In the genomic region with DNA sequence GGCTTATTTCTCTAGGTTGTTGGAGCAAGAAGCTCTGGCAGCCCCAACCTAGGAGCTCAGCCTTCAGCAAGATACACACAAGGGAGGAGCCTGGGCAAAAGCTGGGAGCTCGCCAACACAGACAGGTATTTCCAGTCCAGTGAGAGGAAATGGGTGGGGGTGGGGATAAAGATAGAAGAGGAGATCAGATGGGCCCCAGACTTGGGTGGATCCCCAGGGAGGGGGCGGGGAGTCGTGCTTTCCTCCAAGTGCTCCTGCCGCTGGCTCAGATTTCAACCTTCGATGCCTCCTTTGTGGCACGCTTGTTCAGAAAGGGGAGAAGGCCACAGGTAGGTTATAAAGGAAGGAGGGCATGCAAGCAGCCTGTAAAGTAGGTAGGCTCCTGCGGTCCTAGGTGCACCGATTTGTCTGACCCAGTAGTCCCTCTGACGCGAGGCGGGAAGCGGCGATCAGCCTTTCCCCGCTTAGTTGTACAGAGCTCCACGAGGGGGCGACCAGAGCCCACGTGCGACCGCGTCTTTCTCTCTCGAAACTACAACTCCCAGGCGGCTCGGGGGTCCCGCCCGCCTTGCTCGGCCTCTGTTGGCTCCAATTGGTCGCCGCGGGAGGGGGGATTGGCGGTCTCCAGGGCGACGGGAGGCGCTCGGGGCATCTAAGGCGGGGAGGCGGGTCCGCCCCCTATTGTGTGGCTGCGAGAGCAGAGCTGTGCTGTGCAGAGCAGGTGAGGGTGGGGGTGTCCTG, we compare ENCODE assay signal across 8 mouse cellular contexts. TPM values are rescaled to one million over a fixed set of nuclear protein-coding genes. Genes with fewer than 3 reads are reported as not detected.
DNase-seq lines count a peak whose midpoint lies in the region; ATAC-seq and TF ChIP-seq lines count a peak whose summit lies in the region.

A gene (plus strand): TSS at position 249 of the 741 bp plus-strand sequence.

- peak within 1 kb of the TSS; percentile 89 for H3K4me2 ChIP-seq in forebrain, embryonic 16.5 days (ENCODE audit: low read length)
- peak within 1 kb of the TSS; percentile 64 for H3K4me2 ChIP-seq in liver, postnatal 0 days (ENCODE audit: low read depth, low read length)
- H3K4me2 ChIP-seq in neural tube, embryonic 14.5 days (ENCODE audit: low read depth, low read length): peak within 1 kb of the TSS; percentile 84

- WGBS in forebrain, embryonic 16.5 days: 0% methylated on average over 36 of the region's 38 CpGs
- under 1% methylated on average over 38 of the region's 38 CpGs for WGBS in liver, postnatal 0 days (ENCODE audit: insufficient replicate concordance)
- under 1% methylated on average over 38 of the region's 38 CpGs for WGBS in neural tube, embryonic 14.5 days

- H3K4me1 ChIP-seq in E14TG2a.4 (replicated peaks; ENCODE audit: low read depth, low read length): peaks cover 49% of the 10 kb centered on the region
- peaks cover 49% of the 10 kb centered on the region for H3K4me1 ChIP-seq in forebrain, embryonic 16.5 days (replicated peaks; ENCODE audit: control insufficient read depth, insufficient read depth, low read length)
- H3K4me1 ChIP-seq in liver, postnatal 0 days (ENCODE audit: insufficient read depth): peaks cover 16% of the 10 kb centered on the region
- H3K4me1 ChIP-seq in neural tube, embryonic 14.5 days (ENCODE audit: control insufficient read depth, insufficient read depth, low read length): peaks cover 33% of the 10 kb centered on the region
- peaks cover 6% of the 10 kb centered on the region for H3K4me1 ChIP-seq in testis, adult 2 months (ENCODE audit: control insufficient read depth, insufficient read depth, low read length)

- peak within 1 kb of the TSS; percentile 83 for H3K4me3 ChIP-seq in E14TG2a.4 (replicated peaks; ENCODE audit: low read length)
- peak within 1 kb of the TSS; percentile 52 for H3K4me3 ChIP-seq in forebrain, embryonic 16.5 days (replicated peaks; ENCODE audit: low read length)
- peak within 1 kb of the TSS; percentile 40 for H3K4me3 ChIP-seq in liver, postnatal 0 days (ENCODE audit: low read depth, low read length)
- peak within 1 kb of the TSS; percentile 59 for H3K4me3 ChIP-seq in neural tube, embryonic 14.5 days (ENCODE audit: low read depth, low read length)
- peak within 1 kb of the TSS; percentile 76 for H3K4me3 ChIP-seq in testis, adult 2 months (ENCODE audit: control insufficient read depth, low read depth, low read length)

- ATAC-seq in forebrain, embryonic 16.5 days: peak; percentile 96
- peak; percentile 84 for ATAC-seq in liver, postnatal 0 days
- ATAC-seq in neural tube, embryonic 14.5 days (ENCODE audit: low read depth): peak; percentile 92

- H3K9me3 ChIP-seq in E14TG2a.4 (ENCODE audit: low read length): no peaks in the 10 kb centered on the region
- no peaks in the 10 kb centered on the region for H3K9me3 ChIP-seq in forebrain, embryonic 16.5 days (ENCODE audit: control insufficient read depth, low read length)
- H3K9me3 ChIP-seq in liver, postnatal 0 days (ENCODE audit: low read length): no peaks in the 10 kb centered on the region
- no peaks in the 10 kb centered on the region for H3K9me3 ChIP-seq in neural tube, embryonic 14.5 days (ENCODE audit: control insufficient read depth, low read length)

- no peak for TF ChIP-seq POLR2A in testis, adult 2 months (IDR thresholded peaks at IDR 0.05; ENCODE audit: control insufficient read depth, low read depth, low read length)

- peak within 1 kb of the TSS; percentile 31 for H3K27ac ChIP-seq in forebrain, embryonic 16.5 days (ENCODE audit: low read length)
- H3K27ac ChIP-seq in liver, postnatal 0 days (ENCODE audit: low read depth): no peak within 1 kb of the TSS
- peak within 1 kb of the TSS; percentile 45; the same call in 1 of the 2 replicates for H3K27ac ChIP-seq in neural tube, embryonic 14.5 days (ENCODE audit: low read depth, low read length)
- H3K27ac ChIP-seq in testis, adult 2 months (ENCODE audit: control insufficient read depth, insufficient read depth, low read depth, low read length): no peak within 1 kb of the TSS

- peak within 1 kb of the TSS; percentile 71 for H3K9ac ChIP-seq in forebrain, embryonic 16.5 days (replicated peaks; ENCODE audit: low read depth, low read length)
- H3K9ac ChIP-seq in liver, postnatal 0 days (replicated peaks): 0 out of 2 replicates have a peak within 1 kb of the TSS, but pooled peaks have one; percentile 1
- peak within 1 kb of the TSS; percentile 51 for H3K9ac ChIP-seq in neural tube, embryonic 14.5 days (replicated peaks; ENCODE audit: low read depth, low read length)

- no peak for TF ChIP-seq EP300 in liver, postnatal 0 days (IDR thresholded peaks at IDR 0.05; ENCODE audit: low read depth)

- H3K27me3 ChIP-seq in E14TG2a.4 (ENCODE audit: insufficient read depth, low read length): peaks cover 36% of the 10 kb centered on the region
- H3K27me3 ChIP-seq in forebrain, embryonic 16.5 days (replicated peaks; ENCODE audit: control insufficient read depth, insufficient read depth, low read length): no peaks in the 10 kb centered on the region
- no peaks in the 10 kb centered on the region for H3K27me3 ChIP-seq in liver, postnatal 0 days (ENCODE audit: insufficient read depth, low read length)
- H3K27me3 ChIP-seq in neural tube, embryonic 14.5 days (ENCODE audit: control insufficient read depth, insufficient read depth, low read length): no peaks in the 10 kb centered on the region
- H3K27me3 ChIP-seq in testis, adult 2 months (ENCODE audit: control insufficient read depth, insufficient read depth, low read length): peaks cover 2% of the 10 kb centered on the region

- no peak for TF ChIP-seq CTCF in E14TG2a.4 (conservative IDR thresholded peaks at IDR 0.05; ENCODE audit: low read length)
- peak; percentile 64 for TF ChIP-seq CTCF in liver, postnatal 0 days (IDR thresholded peaks at IDR 0.05; ENCODE audit: low read depth)
- no peak for TF ChIP-seq CTCF in testis, adult 2 months (IDR thresholded peaks at IDR 0.05; ENCODE audit: control insufficient read depth, insufficient read depth, insufficient replicate concordance, low read depth, low read length)

- intact Hi-C loops in heart, postnatal 25 days (cut with DNase I): no loop called here

- H3K36me3 ChIP-seq in E14TG2a.4 (ENCODE audit: insufficient read depth, low read length): peaks cover 19% of the 10 kb centered on the region
- H3K36me3 ChIP-seq in forebrain, embryonic 16.5 days (ENCODE audit: control insufficient read depth, insufficient read depth): no peaks in the 10 kb centered on the region
- H3K36me3 ChIP-seq in liver, postnatal 0 days (replicated peaks; ENCODE audit: insufficient read depth, low read length): no peaks in the 10 kb centered on the region
- H3K36me3 ChIP-seq in neural tube, embryonic 14.5 days (ENCODE audit: control insufficient read depth, insufficient read depth, low read length): no peaks in the 10 kb centered on the region
- H3K36me3 ChIP-seq in testis, adult 2 months (ENCODE audit: control insufficient read depth, insufficient read depth, low read length): no peaks in the 10 kb centered on the region

- peak; percentile 71 for DNase-seq in cerebellum, adult 11 months
- DNase-seq in heart, postnatal 25 days (ENCODE audit: low spot score): peak; percentile 87
- peak; percentile 93 for DNase-seq in layer of hippocampus, adult 11-12 months (ENCODE audit: low spot score)
- peak; percentile 85 for DNase-seq in liver, postnatal 0 days

RNA-seq across cellular contexts. Expression of the gene that starts here (rescaled TPM):
- polyA plus RNA-seq in forebrain, embryonic 16.5 days (2015; fragmentation: Nextera tagmentation; extraction: Ambion mirVana): 60.9 and 89.9 TPM in 2 replicates
- total RNA-seq in heart, postnatal 25 days (2021): under 1 TPM; 0.25 to 0.55 TPM
- 0.32 and 0.73 TPM in 2 replicates for polyA plus RNA-seq in liver, postnatal 0 days (2015; fragmentation: Nextera tagmentation; extraction: Ambion mirVana)
- polyA plus RNA-seq in neural tube, embryonic 14.5 days (2014; fragmentation: Nextera tagmentation; extraction: Ambion mirVana): 29.6 and 32.4 TPM in 2 replicates
- 66.1 and 68.5 TPM in 2 replicates for polyA plus RNA-seq in testis, adult 2 months (2012; rRNA removed)

Comparison
In these comparisons a context has a peak if more than half of its experiments do, and no peak if none do; other contexts are left out.
1. RNA of the gene that starts here (polyA plus RNA-seq): 60.9 to 89.9 TPM in forebrain, embryonic 16.5 days, 66.1 to 68.5 TPM in testis, adult 2 months and 29.6 to 32.4 TPM in neural tube, embryonic 14.5 days; 0.32 to 0.73 TPM in liver, postnatal 0 days; every median in the first group is over 10 times any median in the second.
2. Peak in DNase-seq in heart, postnatal 25 days; RNA of the gene not detected or under 1 TPM.
3. Peak in DNase-seq, ATAC-seq, H3K4me3 ChIP-seq, H3K9ac ChIP-seq and H3K4me2 ChIP-seq in liver, postnatal 0 days; RNA of the gene not detected or under 1 TPM.
4. H3K27ac ChIP-seq: peak in forebrain, embryonic 16.5 days (single experiment) and neural tube, embryonic 14.5 days (single experiment); none in liver, postnatal 0 days (single experiment) and testis, adult 2 months (single experiment).
5. H3K9ac ChIP-seq: peak in every context shown above with its lines; median percentile 71 in forebrain, embryonic 16.5 days; 51 in neural tube, embryonic 14.5 days; 1 in liver, postnatal 0 days.
6. Peak in every context shown above with its lines, with median percentiles within 50 percentile points of each other: H3K4me3 ChIP-seq, DNase-seq, ATAC-seq and H3K4me2 ChIP-seq.